Mouse (Mus musculus) gastrocnemius, adult 2 months (tissue): ENCODE results near the gene Hpcal4. TPM values are rescaled to one million over a fixed set of nuclear protein-coding genes. Genes with fewer than 3 reads are reported as not detected.
A peak's percentile ranks its signal among the peaks of the same experiment; 100 is the strongest.

ENCODE experiments used
- DNase-seq: peaks from one replicate; pipeline ENCODE4 v3.0.0; 2022
- H3K27ac ChIP-seq: fragments of 200-600 bp; 2 replicates; pipeline ENCODE4 v1.8.1; 2022; ENCODE audit warnings: mild to moderate bottlenecking
- H3K4me3 ChIP-seq: fragments of 200-600 bp; 2 replicates; pipeline ENCODE4 v1.8.1; 2022; ENCODE audit warnings: mild to moderate bottlenecking, moderate library complexity
- CTCF ChIP-seq: fragments of 200-600 bp; IDR thresholded peaks from 2 replicates; pipeline ENCODE4 v1.8.1; 2022; ENCODE audit warnings: antibody characterized with exemption, mild to moderate bottlenecking, moderate library complexity
- intact Hi-C: fragments of 180-260 bp; cut with DNase I; formaldehyde crosslinking; loops from one replicate; pipeline ENCODE4 v1.15.1; 2025
- total RNA-seq, 2 experiments: library from RNA; stranded (reverse); gene quantifications; 2 replicates each; pipeline ENCODE4 v1.2.3; 2021

Hpcal4 gene
- total RNA-seq, 2 experiments from 2014 or later: 0.08 TPM; not detected in 1

DNA sequence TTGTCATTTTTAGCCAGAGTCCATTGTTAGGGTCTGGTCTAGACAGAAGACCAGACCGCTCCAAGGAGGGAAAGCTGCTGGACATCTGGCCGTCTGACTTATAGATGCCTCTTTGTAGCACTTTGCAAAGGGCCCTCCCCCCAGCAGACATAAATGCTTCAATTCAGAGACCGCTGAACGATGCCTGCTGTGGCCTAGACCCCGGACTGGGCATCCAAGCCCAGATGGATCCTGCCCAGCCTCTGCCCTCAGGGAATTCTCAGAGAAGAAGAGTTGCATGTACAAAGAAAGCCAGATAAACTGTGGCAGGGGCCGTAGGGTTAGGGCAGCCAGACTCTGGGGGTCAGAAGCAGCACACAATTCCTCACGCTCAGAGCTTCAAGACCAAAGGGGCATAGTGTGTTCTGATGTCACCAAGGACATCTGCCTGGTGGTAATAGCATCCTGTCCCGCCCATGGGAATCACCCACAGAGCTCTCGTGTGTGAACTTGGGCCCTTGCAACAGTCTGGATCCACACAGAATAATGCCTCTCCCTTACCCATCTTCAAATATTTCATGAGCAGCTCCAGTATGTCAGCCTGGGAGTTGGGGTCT is 52.9 kb downstream of the Hpcal4 start:
- no peak for TF ChIP-seq CTCF
- H3K4me3 ChIP-seq: peak overlapping the region; percentile 74

DNA sequence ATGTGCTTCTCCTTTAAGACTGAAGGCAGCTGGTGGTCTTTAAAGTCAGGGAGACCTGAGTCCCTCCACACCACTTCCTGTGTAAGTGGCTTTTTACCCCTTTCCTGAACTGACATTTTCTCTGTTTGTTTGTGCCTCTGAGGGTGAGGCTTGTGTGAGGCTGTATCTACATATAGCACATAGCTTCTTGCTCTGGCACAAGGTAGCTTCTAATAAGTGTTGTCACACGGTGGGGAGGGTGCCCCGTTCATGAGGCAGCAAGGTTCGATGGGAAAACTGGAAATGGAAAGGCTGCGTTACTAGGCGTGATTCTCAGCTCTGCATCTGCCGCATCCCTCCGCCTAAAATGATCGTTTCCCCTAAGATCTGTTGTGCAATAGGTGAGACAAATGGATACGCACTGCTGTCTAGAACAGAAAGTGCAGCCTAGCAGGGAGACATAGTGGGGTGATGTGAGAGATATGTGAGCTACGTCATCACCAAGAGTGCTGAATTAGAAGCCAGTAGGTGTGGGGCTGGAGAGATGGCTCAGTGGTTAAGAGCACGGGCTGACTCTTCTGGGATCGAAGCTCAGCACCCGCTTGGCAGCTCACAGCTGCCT is 53.5 kb downstream of the Hpcal4 start:
- DNase-seq: no peak
- H3K27ac ChIP-seq: peak overlapping the region; percentile 83
- H3K4me3 ChIP-seq: peak overlapping the region; percentile 74
- TF ChIP-seq CTCF: no peak
- intact Hi-C loops: no loop called here

More for the DNA sequence above, 52.9 kb downstream of the Hpcal4 start:
- H3K27ac ChIP-seq: peak overlapping the region; percentile 83
- intact Hi-C loops: no loop called here
- DNase-seq: no peak

DNA sequence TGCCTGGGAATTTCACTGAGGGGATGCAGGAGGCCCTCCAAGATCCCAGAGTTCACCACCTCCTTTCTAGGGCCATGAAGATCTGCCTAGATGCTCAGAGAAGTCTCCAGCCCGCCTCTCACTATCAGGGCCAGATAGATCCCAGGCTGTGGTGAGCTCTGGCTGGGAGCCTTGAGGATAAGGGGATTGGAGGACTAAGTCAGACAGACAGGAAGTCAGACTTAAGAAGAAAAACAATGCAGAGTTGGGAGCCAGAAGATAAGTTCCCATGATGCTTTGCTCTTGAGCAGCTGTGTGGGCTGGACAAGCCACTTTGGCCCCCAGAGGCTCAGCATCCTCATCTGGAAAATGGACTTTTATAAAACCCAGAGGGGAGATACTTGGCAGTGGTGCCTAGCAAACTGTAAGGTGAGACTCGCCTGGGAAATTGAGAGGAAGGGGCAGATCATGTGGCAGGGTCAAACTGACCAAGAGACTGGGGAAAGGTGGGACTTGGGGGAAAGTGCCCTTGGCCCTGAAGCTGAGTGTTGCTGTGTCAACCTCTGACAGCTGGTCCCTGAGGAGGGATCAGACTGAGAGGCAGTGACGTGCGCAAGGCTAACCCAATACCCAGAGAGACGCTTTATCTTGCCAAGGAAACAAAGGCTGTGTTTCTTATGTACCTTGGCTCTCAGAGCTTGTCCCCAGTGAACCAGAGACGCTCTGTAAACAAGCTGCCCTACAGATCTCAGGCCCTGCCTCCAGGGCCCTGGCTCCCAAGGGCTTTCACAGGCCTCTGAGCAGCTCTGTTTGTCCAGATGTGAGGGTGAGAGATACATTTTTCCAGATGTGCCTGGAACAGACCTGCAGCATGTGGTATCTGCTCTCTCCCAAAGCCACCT is 54.6 kb downstream of the Hpcal4 start:
- intact Hi-C loops: no loop called here
- Histone ChIP-seq H3K4me3 (peak overlapping the region; percentile 74), H3K27ac (peak overlapping the region; percentile 83)
- DNase-seq: peak; percentile 56
- no peak for TF ChIP-seq CTCF

DNA sequence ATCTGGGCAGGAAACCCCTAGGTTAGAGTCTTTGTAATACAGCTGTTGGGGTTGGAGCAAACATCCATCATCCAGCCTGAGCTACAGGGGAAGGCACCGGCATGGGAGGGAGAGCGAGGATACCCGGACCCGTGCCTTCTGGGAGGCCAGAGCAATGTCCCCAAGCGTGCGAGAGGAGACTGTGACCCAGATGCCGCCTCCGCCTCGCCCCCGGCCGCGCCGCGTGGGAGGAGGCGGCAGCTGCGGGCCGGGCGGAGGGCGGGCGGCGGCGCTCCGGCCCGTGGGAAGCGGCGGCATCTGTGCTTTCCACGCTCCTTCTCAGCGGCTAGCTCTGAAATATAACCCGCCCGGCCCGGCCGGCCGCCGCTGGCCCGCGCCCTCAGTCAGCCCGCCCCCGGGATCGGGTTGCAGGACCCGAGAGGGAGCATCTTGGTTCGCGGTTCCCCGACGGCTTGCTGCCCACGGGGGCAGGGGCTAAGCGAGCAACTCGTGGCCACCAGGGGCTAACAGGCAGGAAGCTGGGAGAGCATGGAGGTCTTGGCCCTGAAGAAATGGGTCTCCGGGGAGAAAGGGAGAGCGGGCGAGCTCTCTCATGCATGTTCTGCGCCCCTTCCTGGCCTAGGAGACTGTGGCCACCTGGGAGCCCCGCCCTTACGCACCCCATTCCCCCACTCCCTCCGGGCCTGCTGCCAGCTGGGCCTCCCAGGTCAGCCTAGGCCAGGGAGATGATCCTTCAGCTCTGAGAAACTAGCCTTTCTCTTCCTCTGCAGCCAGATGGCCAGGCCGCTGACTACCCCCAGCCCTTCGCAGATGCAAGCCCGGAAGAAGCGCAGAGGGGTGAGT is 56.6 kb downstream of the Hpcal4 start:
- TF ChIP-seq CTCF: peak; percentile 15; the same call in 1 of the 2 replicates
- H3K4me3 ChIP-seq: peak overlapping the region; percentile 61
- peak; percentile 92 for DNase-seq
- intact Hi-C loops: no loop called here
- H3K27ac ChIP-seq: peak overlapping the region; percentile 83

Other genes with a start within 250 kb of the Hpcal4 start
- gene Mfsd2a, start 222.0 kb upstream of the Hpcal4 start, total RNA-seq: under 1 TPM in 1 of 2 experiments, not detected in 1; 0.10 TPM
- gene Mycl, start 187.6 kb upstream of the Hpcal4 start, total RNA-seq: under 1 TPM; 0.13 to 0.42 TPM
- gene Trit1, start 166.6 kb upstream of the Hpcal4 start, total RNA-seq: 1 to 10 TPM; 6.0 to 7.2 TPM
- gene Bmp8b, start 78.1 kb upstream of the Hpcal4 start, total RNA-seq: not detected
- not detected for gene Oxct2b, start 67.0 kb upstream of the Hpcal4 start, total RNA-seq
- gene Ppie, start 43.3 kb upstream of the Hpcal4 start, total RNA-seq: 10 to 100 TPM; 21.3 to 21.4 TPM
- 10 to 100 TPM; 38.8 to 53.4 TPM for gene Nt5c1a, start 18.3 kb downstream of the Hpcal4 start, total RNA-seq
- 1 to 10 TPM; 5.1 to 6.4 TPM for gene Heyl, start 50.3 kb downstream of the Hpcal4 start, total RNA-seq
- 100 to 1,000 TPM; 325 to 341 TPM for gene Pabpc4, start 79.1 kb downstream of the Hpcal4 start, total RNA-seq
- gene Oxct2a, start 140.4 kb downstream of the Hpcal4 start, total RNA-seq: under 1 TPM in 1 of 2 experiments, not detected in 1; 0.33 TPM
- 1 to 10 TPM in 1 of 2 experiments, under 1 TPM in 1; 0.98 to 2.6 TPM for gene Bmp8a, start 160.0 kb downstream of the Hpcal4 start, total RNA-seq